Mouse (Mus musculus) erythroblast, embryonic 14.5 days (primary cell): Measurements from ENCODE around the gene Dcaf17. TPM values are rescaled to one million over a fixed set of nuclear protein-coding genes. Genes with fewer than 3 reads are reported as not detected.

ENCODE experiments used
- H3K27me3 ChIP-seq: 2 replicates; pipeline ENCODE4 v1.6.1; 2012; ENCODE audit warnings: inconsistent platforms; ENCODE audit not compliant: control insufficient read depth
- H3K36me3 ChIP-seq: 2 replicates; pipeline ENCODE4 v1.6.1; 2012; ENCODE audit warnings: mild to moderate bottlenecking, inconsistent platforms; ENCODE audit not compliant: control insufficient read depth
- H3K4me1 ChIP-seq: 2 replicates; pipeline ENCODE4 v1.6.1; 2012; ENCODE audit warnings: inconsistent platforms; ENCODE audit not compliant: control insufficient read depth
- H3K4me3 ChIP-seq: replicated peaks from 2 replicates; pipeline ENCODE3; 2012; ENCODE audit warnings: moderate library complexity, mild to moderate bottlenecking, inconsistent platforms
- H3K9me3 ChIP-seq: 2 replicates; pipeline ENCODE4 v1.6.1; 2012; ENCODE audit warnings: low read length, inconsistent platforms, mixed read lengths; ENCODE audit not compliant: control insufficient read depth
- GATA1 ChIP-seq: IDR thresholded peaks from 2 replicates; pipeline ENCODE4 v1.6.1; 2012; ENCODE audit warnings: low read length, inconsistent platforms, mixed read lengths
- TAL1 ChIP-seq: IDR thresholded peaks from 3 replicates; pipeline ENCODE4 v1.6.1; 2012; ENCODE audit warnings: low read length, inconsistent platforms, mixed read lengths
- polyA plus RNA-seq: library from polyadenylated mRNA; stranded (reverse); fragments of >175 nt; gene quantifications from 2 replicates; pipeline ENCODE4 v1.2.3, GENCODE M21; 2012

Dcaf17 gene
- polyA plus RNA-seq, 1 experiment: 0.11 TPM

- Histone ChIP-seq H3K4me3 (no peak overlapping the region), H3K9me3 (no peaks in the 10 kb centered on the region), H3K36me3 (peaks cover 7% of the 10 kb centered on the region), H3K27me3 (no peaks in the 10 kb centered on the region), H3K4me1 (peaks cover 10% of the 10 kb centered on the region)
- TF ChIP-seq TAL1: no peak
- no peak for TF ChIP-seq GATA1
These were observed 8.3 kb upstream of the Dcaf17 start for GRCm38 (mm10) chr2:71046751-71047320.

GRCm38 (mm10) chr2:71048896-71049295 is 6.2 kb upstream of the Dcaf17 start:
- no peak overlapping the region for H3K4me3 ChIP-seq
- no peaks in the 10 kb centered on the region for H3K9me3 ChIP-seq
- peaks cover 6% of the 10 kb centered on the region for H3K36me3 ChIP-seq
- peaks cover 16% of the 10 kb centered on the region for H3K4me1 ChIP-seq
- no peaks in the 10 kb centered on the region for H3K27me3 ChIP-seq
- no peak for TF ChIP-seq GATA1
- TF ChIP-seq TAL1: no peak

- Histone ChIP-seq H3K27me3 (no peaks in the 10 kb centered on the region), H3K4me3 (no peak overlapping the region), H3K36me3 (peaks cover 3% of the 10 kb centered on the region), H3K4me1 (peaks cover 29% of the 10 kb centered on the region), H3K9me3 (no peaks in the 10 kb centered on the region)
- TF ChIP-seq TAL1 (no peak), GATA1 (no peak)
These were observed 4.6 kb upstream of the Dcaf17 start for GRCm38 (mm10) chr2:71050511-71050910.

- H3K9me3 ChIP-seq: no peaks in the 10 kb centered on the region
- peaks cover 34% of the 10 kb centered on the region for H3K4me1 ChIP-seq
- H3K4me3 ChIP-seq: peak overlapping the region; percentile 95
These were observed 412 bp upstream of the Dcaf17 start for GRCm38 (mm10) chr2:71054716-71055115.

GRCm38 (mm10) chr2:71056115-71056835 is 1.1 kb downstream of the Dcaf17 start:
- Histone ChIP-seq H3K9me3 (no peaks in the 10 kb centered on the region), H3K27me3 (no peaks in the 10 kb centered on the region), H3K4me3 (peak overlapping the region; percentile 95), H3K4me1 (peaks cover 32% of the 10 kb centered on the region), H3K36me3 (peaks cover 18% of the 10 kb centered on the region)
- TF ChIP-seq GATA1 (no peak), TAL1 (no peak)

More at GRCm38 (mm10) chr2:71054716-71055115, 412 bp upstream of the Dcaf17 start:
- H3K27me3 ChIP-seq: no peaks in the 10 kb centered on the region
- H3K36me3 ChIP-seq: peaks cover 10% of the 10 kb centered on the region
- TF ChIP-seq GATA1 (no peak), TAL1 (no peak)

- TF ChIP-seq TAL1: no peak
- TF ChIP-seq GATA1: no peak
- Histone ChIP-seq H3K4me3 (no peak overlapping the region), H3K27me3 (no peaks in the 10 kb centered on the region), H3K36me3 (peaks cover 22% of the 10 kb centered on the region), H3K4me1 (peaks cover 17% of the 10 kb centered on the region), H3K9me3 (no peaks in the 10 kb centered on the region)
These were observed 16.5 kb downstream of the Dcaf17 start for GRCm38 (mm10) chr2:71071601-71072000.

GRCm38 (mm10) chr2:71073330-71073729 is 18.2 kb downstream of the Dcaf17 start:
- Histone ChIP-seq H3K36me3 (peaks cover 34% of the 10 kb centered on the region), H3K4me3 (no peak overlapping the region), H3K4me1 (peaks cover 17% of the 10 kb centered on the region), H3K9me3 (no peaks in the 10 kb centered on the region), H3K27me3 (no peaks in the 10 kb centered on the region)
- TF ChIP-seq GATA1 (no peak), TAL1 (no peak)

- TF ChIP-seq GATA1: peak; percentile 43; the same call in 1 of the 2 replicates
- TF ChIP-seq TAL1: peak; percentile 47; the same call in 1 of the 3 replicates
- no peak overlapping the region for H3K4me3 ChIP-seq
- H3K9me3 ChIP-seq: no peaks in the 10 kb centered on the region
- peaks cover 34% of the 10 kb centered on the region for H3K36me3 ChIP-seq
- H3K27me3 ChIP-seq: no peaks in the 10 kb centered on the region
- H3K4me1 ChIP-seq: peaks cover 17% of the 10 kb centered on the region
These were observed 18.7 kb downstream of the Dcaf17 start for GRCm38 (mm10) chr2:71073828-71074227.

- Histone ChIP-seq H3K4me1 (no peaks in the 10 kb centered on the region), H3K4me3 (no peak overlapping the region), H3K9me3 (no peaks in the 10 kb centered on the region), H3K36me3 (peaks cover 42% of the 10 kb centered on the region), H3K27me3 (no peaks in the 10 kb centered on the region)
- TF ChIP-seq GATA1 (no peak), TAL1 (no peak)
These were observed 27.3 kb downstream of the Dcaf17 start for GRCm38 (mm10) chr2:71082416-71082815.
